Mouse (Mus musculus) MEL (cell line): ENCODE data around the gene Chrnd. TPM values are rescaled to one million over a fixed set of nuclear protein-coding genes. Genes with fewer than 3 reads are reported as not detected.
A peak's percentile ranks its signal among the peaks of the same experiment; 100 is the strongest.

Experiments
- DNase-seq: peaks from one replicate; pipeline ENCODE4 v3.0.0; 2011; ENCODE audit warnings: low read depth, low spot score
- H3K27ac ChIP-seq: 2 replicates; pipeline ENCODE4 v1.5.1; 2012; ENCODE audit warnings: low read depth, mild to moderate bottlenecking, control low read depth, low read length, moderate library complexity; ENCODE audit not compliant: control insufficient read depth
- H3K27me3 ChIP-seq, 2 experiments: fragments of 150-350 bp in 1 of 2; sonication (generic) in 1 of 2; 2 replicates each; pipeline ENCODE4 v1.6.1; 2012; ENCODE audit warnings: low read length in 2 of 2, mild to moderate bottlenecking in 2 of 2, improper control_type of control experiment in 1 of 2, moderate library complexity in 1 of 2; ENCODE audit not compliant: insufficient read depth in 2 of 2, control insufficient read depth in 1 of 2
- H3K36me3 ChIP-seq, 2 experiments: 2 replicates each; pipeline ENCODE4 v1.6.1; 2012 to 2014; ENCODE audit warnings: low read length in 2 of 2, improper control_type of control experiment in 1 of 2, inconsistent platforms in 1 of 2, mild to moderate bottlenecking in 1 of 2; ENCODE audit not compliant: insufficient read depth in 2 of 2, control insufficient read depth in 1 of 2
- H3K4me1 ChIP-seq, 2 experiments: fragments of 150-350 bp in 1 of 2; sonication (generic) in 1 of 2; 2 replicates each; pipeline ENCODE4 v1.6.1; 2012; ENCODE audit warnings: low read length in 2 of 2, improper control_type of control experiment in 1 of 2, mild to moderate bottlenecking in 1 of 2; ENCODE audit not compliant: insufficient read depth in 2 of 2, control insufficient read depth in 1 of 2
- H3K4me3 ChIP-seq, 2 experiments: fragments of 150-350 bp in 1 of 2; sonication (generic) in 1 of 2; 2 replicates each; pipeline ENCODE4 v1.5.1; 2012; ENCODE audit warnings: low read depth in 2 of 2, low read length in 2 of 2, mild to moderate bottlenecking in 2 of 2, moderate library complexity in 2 of 2, control low read depth in 1 of 2, improper control_type of control experiment in 1 of 2; ENCODE audit not compliant: control insufficient read depth in 1 of 2, insufficient read depth in 1 of 2
- H3K79me2 ChIP-seq: 2 replicates; pipeline ENCODE4 v1.6.1; 2012; ENCODE audit warnings: mild to moderate bottlenecking, low read length, moderate library complexity; ENCODE audit not compliant: control insufficient read depth, poor library complexity, insufficient read depth
- H3K9ac ChIP-seq: 2 replicates; pipeline ENCODE4 v1.6.1; 2012; ENCODE audit warnings: low read depth, mild to moderate bottlenecking, control low read depth, low read length, moderate library complexity; ENCODE audit not compliant: control insufficient read depth, poor library complexity, severe bottlenecking
- H3K9me3 ChIP-seq: fragments of 150-350 bp; sonication (generic); replicated peaks from 2 replicates; pipeline ENCODE4 v1.6.1; 2012; ENCODE audit warnings: mild to moderate bottlenecking, low read length, improper control_type of control experiment, moderate library complexity; ENCODE audit not compliant: insufficient read depth
- BHLHE40 ChIP-seq: IDR thresholded peaks from 2 replicates; pipeline ENCODE4 v1.6.1; 2012; ENCODE audit warnings: low read depth, mild to moderate bottlenecking, inconsistent platforms, low read length, improper control_type of control experiment, borderline replicate concordance
- CHD2 ChIP-seq: IDR thresholded peaks from 2 replicates; pipeline ENCODE4 v1.6.1; 2011; ENCODE audit warnings: low read length, improper control_type of control experiment
- CTCF ChIP-seq, 3 experiments: IDR thresholded peaks in 2 of 3; conservative IDR thresholded peaks in 1 of 3; 2 replicates each; pipeline ENCODE4 v1.5.1; 2011 to 2012; ENCODE audit warnings: low read length in 3 of 3, low read depth in 2 of 3, mild to moderate bottlenecking in 2 of 3, improper control_type of control experiment in 1 of 3, inconsistent platforms in 1 of 3, mixed read lengths in 1 of 3, moderate library complexity in 1 of 3; ENCODE audit not compliant: control insufficient read depth in 1 of 3, insufficient read depth in 1 of 3, poor library complexity in 1 of 3, severe bottlenecking in 1 of 3
- ELF1 ChIP-seq: IDR thresholded peaks from 2 replicates; pipeline ENCODE4 v1.6.1; 2014; ENCODE audit warnings: low read depth, mild to moderate bottlenecking, inconsistent platforms, low read length, improper control_type of control experiment, moderate library complexity
- ETS1 ChIP-seq: IDR thresholded peaks from 2 replicates; pipeline ENCODE4 v1.6.1; 2012; ENCODE audit warnings: low read depth, mild to moderate bottlenecking, inconsistent platforms, low read length, improper control_type of control experiment, moderate library complexity
- GABPA ChIP-seq: IDR thresholded peaks from 2 replicates; pipeline ENCODE4 v1.6.1; 2012; ENCODE audit warnings: low read depth, mild to moderate bottlenecking, inconsistent platforms, low read length, improper control_type of control experiment, moderate library complexity
- GATA1 ChIP-seq: IDR thresholded peaks from 2 replicates; pipeline ENCODE4 v1.6.1; 2011; ENCODE audit warnings: low read depth, low read length, improper control_type of control experiment
- JUND ChIP-seq: IDR thresholded peaks from 2 replicates; pipeline ENCODE4 v1.6.1; 2011; ENCODE audit warnings: low read depth, mild to moderate bottlenecking, improper control_type of control experiment, low read length
- KAT2A ChIP-seq: conservative IDR thresholded peaks from 2 replicates; pipeline ENCODE4 v1.6.1; 2012; ENCODE audit warnings: low read depth, low read length, improper control_type of control experiment, inconsistent platforms
- MAX ChIP-seq: IDR thresholded peaks from 2 replicates; pipeline ENCODE4 v1.6.1; 2011; ENCODE audit warnings: low read length, improper control_type of control experiment
- MEF2A ChIP-seq: IDR thresholded peaks from 2 replicates; pipeline ENCODE4 v1.6.1; 2014; ENCODE audit warnings: low read depth, mild to moderate bottlenecking, inconsistent platforms, low read length, improper control_type of control experiment; ENCODE audit not compliant: poor library complexity, insufficient replicate concordance, severe bottlenecking; ENCODE audit errors: extremely low read depth
- MXI1 ChIP-seq: IDR thresholded peaks from 2 replicates; pipeline ENCODE4 v1.6.1; 2011; ENCODE audit warnings: mild to moderate bottlenecking, low read depth, low read length, improper control_type of control experiment
- MYB ChIP-seq: IDR thresholded peaks from 2 replicates; pipeline ENCODE4 v1.6.1; 2011; ENCODE audit warnings: mild to moderate bottlenecking, low read depth, low read length, improper control_type of control experiment
- NELFE ChIP-seq: IDR thresholded peaks from 2 replicates; pipeline ENCODE4 v1.6.1; 2011; ENCODE audit warnings: low read depth, low read length, improper control_type of control experiment
- NRF1 ChIP-seq: IDR thresholded peaks from 2 replicates; pipeline ENCODE4 v1.6.1; 2014; ENCODE audit warnings: low read depth, mild to moderate bottlenecking, inconsistent platforms, low read length, improper control_type of control experiment, moderate library complexity; ENCODE audit not compliant: poor library complexity, insufficient read depth, severe bottlenecking
- POLR2AphosphoS2 ChIP-seq: IDR thresholded peaks from 2 replicates; pipeline ENCODE4 v1.6.1; 2011; ENCODE audit warnings: low read length, improper control_type of control experiment
- RAD21 ChIP-seq: IDR thresholded peaks from 2 replicates; pipeline ENCODE4 v1.6.1; 2011; ENCODE audit warnings: mild to moderate bottlenecking, low read depth, low read length, improper control_type of control experiment
- SIN3A ChIP-seq: IDR thresholded peaks from 2 replicates; pipeline ENCODE4 v1.6.1; 2012; ENCODE audit warnings: low read length, improper control_type of control experiment, inconsistent platforms
- SMC3 ChIP-seq: IDR thresholded peaks from 2 replicates; pipeline ENCODE4 v1.6.1; 2011; ENCODE audit warnings: low read depth, low read length, improper control_type of control experiment
- TAL1 ChIP-seq: IDR thresholded peaks from 2 replicates; pipeline ENCODE4 v1.6.1; 2012; ENCODE audit warnings: mild to moderate bottlenecking, inconsistent platforms, low read length, moderate library complexity, mixed read lengths
- TBP ChIP-seq: IDR thresholded peaks from 2 replicates; pipeline ENCODE4 v1.8.0; 2011; ENCODE audit warnings: low read depth, low read length, improper control_type of control experiment
- TCF12 ChIP-seq: IDR thresholded peaks from 2 replicates; pipeline ENCODE4 v1.6.1; 2014; ENCODE audit warnings: low read depth, mild to moderate bottlenecking, inconsistent platforms, low read length, improper control_type of control experiment, moderate library complexity
- UBTF ChIP-seq: IDR thresholded peaks from 2 replicates; pipeline ENCODE4 v1.6.1; 2012; ENCODE audit warnings: low read depth, mild to moderate bottlenecking, inconsistent platforms, low read length, improper control_type of control experiment, moderate library complexity, borderline replicate concordance; ENCODE audit not compliant: insufficient read depth
- USF1 ChIP-seq: IDR thresholded peaks from 2 replicates; pipeline ENCODE4 v1.6.1; 2014; ENCODE audit warnings: low read depth, mild to moderate bottlenecking, inconsistent platforms, low read length, improper control_type of control experiment, moderate library complexity
- USF2 ChIP-seq, 2 experiments: IDR thresholded peaks; 2 replicates each; pipeline ENCODE4 v1.6.1; 2011 to 2012; ENCODE audit warnings: improper control_type of control experiment in 2 of 2, low read length in 2 of 2, borderline replicate concordance in 1 of 2, inconsistent platforms in 1 of 2, low read depth in 1 of 2, mild to moderate bottlenecking in 1 of 2; ENCODE audit not compliant: insufficient read depth in 1 of 2
- ZC3H11A ChIP-seq: IDR thresholded peaks from 2 replicates; pipeline ENCODE4 v1.6.1; 2012; ENCODE audit warnings: low read depth, mild to moderate bottlenecking, inconsistent platforms, low read length, improper control_type of control experiment
- ZKSCAN1 ChIP-seq: IDR thresholded peaks from 2 replicates; pipeline ENCODE4 v1.6.1; 2012; ENCODE audit warnings: low read depth, mild to moderate bottlenecking, inconsistent platforms, low read length, improper control_type of control experiment, moderate library complexity
- ZNF384 ChIP-seq: IDR thresholded peaks from 2 replicates; pipeline ENCODE4 v1.6.1; 2012; ENCODE audit warnings: low read depth, mild to moderate bottlenecking, inconsistent platforms, low read length, improper control_type of control experiment
- polyA plus RNA-seq, 2 experiments: library from polyadenylated mRNA; stranded (reverse) in 1 of 2; unstranded in 1 of 2; fragments of >175 nt in 1 of 2; fragments of >200 nt in 1 of 2; gene quantifications; 2 replicates each; pipeline versions ENCODE4 v1.2.1 to v1.2.4; 2012; ENCODE audit warnings: low replicate concordance in 2 of 2, low read depth in 1 of 2; ENCODE audit not compliant: insufficient read length in 2 of 2, insufficient read depth in 1 of 2, missing spikeins in 1 of 2
- total RNA-seq: library from RNA; depleted of rRNA; stranded (reverse); fragments of 300-350 nt; gene quantifications from 2 replicates; pipeline ENCODE4 v1.2.3, GENCODE M21; 2012

Chrnd gene
- total and polyA plus RNA-seq, 3 experiments: not detected

DNA sequence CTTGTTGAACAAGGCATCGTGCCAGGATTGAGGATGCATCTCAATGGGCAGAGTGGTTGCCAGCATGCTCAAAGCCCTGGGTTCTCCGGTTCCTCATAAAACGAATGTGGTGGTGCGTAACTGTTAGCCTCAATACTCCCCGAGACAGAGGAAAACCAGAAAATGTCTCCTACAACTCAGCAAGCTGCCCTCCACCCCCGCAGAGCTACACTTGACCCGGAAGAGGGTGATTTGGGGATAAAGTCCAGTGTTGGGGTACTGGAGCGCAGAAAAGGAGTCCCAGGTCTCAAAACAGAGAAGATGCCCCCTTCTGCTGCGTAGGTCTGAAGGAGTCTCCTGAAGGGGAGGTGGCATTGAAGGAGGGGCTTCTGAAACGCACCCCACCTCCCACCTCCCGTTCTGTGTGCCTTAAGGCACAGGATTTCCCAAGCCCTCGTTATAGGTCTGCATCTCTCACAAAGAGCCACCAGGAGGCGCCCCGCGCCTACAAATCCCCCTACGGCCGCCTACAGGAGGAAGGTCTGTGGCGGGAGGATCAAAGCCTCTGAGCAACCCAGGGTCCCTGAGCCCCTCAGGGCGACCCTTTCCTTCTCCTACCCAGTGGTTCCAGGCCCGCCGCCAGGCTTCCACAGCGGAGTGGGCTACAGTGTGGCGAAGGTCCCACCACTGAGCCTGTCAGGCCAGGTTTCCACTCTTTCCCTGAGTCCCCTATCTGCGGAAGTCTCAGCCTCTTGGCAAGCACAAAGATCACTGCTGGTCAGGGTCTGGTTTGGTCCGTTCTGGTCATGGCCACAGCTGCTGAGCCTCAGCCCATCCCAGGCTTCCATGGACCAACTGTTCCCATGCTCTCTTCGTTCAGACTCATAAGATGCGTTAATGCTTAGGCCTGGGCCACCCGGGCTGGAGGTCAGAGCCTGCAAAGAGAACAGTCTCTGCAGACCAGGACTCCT is 16.1 kb upstream of the Chrnd start:
- Histone ChIP-seq H3K27me3 (no peaks in the 10 kb centered on the region), H3K4me3 (peak overlapping the region; percentile 25 to 26; a peak in 2 of 4 replicates), H3K9me3 (no peaks in the 10 kb centered on the region), H3K79me2 (no peaks in the 10 kb centered on the region), H3K27ac (no peak overlapping the region), H3K9ac (peak overlapping the region; percentile 33; the same call in 1 of the 2 replicates), H3K4me1 (peaks cover 0 to 4% of the 10 kb centered on the region in 2 experiments; a peak in 1 of 4 replicates), H3K36me3 (peaks cover 0 to 5% of the 10 kb centered on the region in 2 experiments; a peak in 2 of 4 replicates)
- peak; percentile 81 for DNase-seq
- TF ChIP-seq MEF2A: no peak
- peak; percentile 90 for TF ChIP-seq RAD21
- TF ChIP-seq ZKSCAN1: no peak
- TF ChIP-seq SMC3: peak; percentile 87
- no peak for TF ChIP-seq GATA1
- peak; percentile 81 for TF ChIP-seq ZC3H11A
- TF ChIP-seq USF1: no peak
- no peak for TF ChIP-seq POLR2AphosphoS2
- 0 out of 2 replicates have a peak, but pooled peaks have one; percentile 21 for TF ChIP-seq NELFE
- no peak for TF ChIP-seq TAL1
- peak; percentile 75 to 95 (median 92) for TF ChIP-seq CTCF (IDR thresholded peaks at IDR 0.05 in 2 of 3, conservative IDR thresholded peaks at IDR 0.05 in 1 of 3; ENCODE audit: control insufficient read depth in 1 of 3, insufficient read depth in 1 of 3, low read depth in 2 of 3, low read length in 3 of 3, poor library complexity in 1 of 3, severe bottlenecking in 1 of 3)
- TF ChIP-seq BHLHE40: no peak
- TF ChIP-seq UBTF: no peak

DNA sequence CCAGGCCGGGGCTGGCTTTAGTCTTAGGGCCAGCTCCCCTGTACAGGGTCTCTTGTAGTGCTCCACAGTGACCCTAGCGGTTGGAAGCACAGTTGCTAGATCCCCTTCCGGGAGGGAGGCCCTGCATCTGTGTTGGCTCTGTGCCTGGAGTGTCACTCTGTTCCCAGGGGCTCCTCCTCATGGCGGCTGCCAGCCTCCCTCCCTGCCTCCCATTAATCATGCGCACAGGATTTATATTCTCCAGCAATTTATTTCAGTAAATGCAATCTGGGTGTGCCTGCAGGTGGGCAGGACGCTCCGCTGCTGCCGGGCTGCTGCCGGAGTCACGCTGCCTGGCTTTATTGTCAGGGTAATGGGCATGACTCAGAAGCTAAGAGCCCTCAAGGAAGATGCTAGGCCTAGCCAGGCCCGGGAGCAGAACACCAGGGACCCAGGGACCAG is 14.5 kb upstream of the Chrnd start:
- H3K9ac ChIP-seq: no peak overlapping the region
- no peak overlapping the region for H3K4me3 ChIP-seq
- no peaks in the 10 kb centered on the region for H3K9me3 ChIP-seq
- H3K27me3 ChIP-seq: no peaks in the 10 kb centered on the region
- H3K36me3 ChIP-seq: peaks cover 0 to 8% of the 10 kb centered on the region in 2 experiments; a peak in 2 of 4 replicates
- peak; percentile 76 for DNase-seq
- peaks cover 2 to 11% of the 10 kb centered on the region in 2 experiments; a peak in 3 of 4 replicates for H3K4me1 ChIP-seq
- no peaks in the 10 kb centered on the region for H3K79me2 ChIP-seq
- H3K27ac ChIP-seq: no peak overlapping the region
- TF ChIP-seq NRF1: no peak
- TF ChIP-seq MAX: no peak
- peak; percentile 36 to 50 (median 46) for TF ChIP-seq CTCF (IDR thresholded peaks at IDR 0.05 in 2 of 3, conservative IDR thresholded peaks at IDR 0.05 in 1 of 3; ENCODE audit: control insufficient read depth in 1 of 3, insufficient read depth in 1 of 3, low read depth in 2 of 3, low read length in 3 of 3, poor library complexity in 1 of 3, severe bottlenecking in 1 of 3)
- 0 out of 2 replicates have a peak, but pooled peaks have one; percentile 14 for TF ChIP-seq ETS1
- TF ChIP-seq MXI1: no peak
- no peak for TF ChIP-seq GABPA
- no peak for TF ChIP-seq TCF12
- TF ChIP-seq MEF2A: no peak
- no peak for TF ChIP-seq KAT2A
- TF ChIP-seq CHD2: no peak
- TF ChIP-seq TBP: no peak
- no peak for TF ChIP-seq SIN3A
- no peak for TF ChIP-seq USF2 (IDR thresholded peaks at IDR 0.05; ENCODE audit: borderline replicate concordance in 1 of 2, insufficient read depth in 1 of 2, low read depth in 1 of 2, low read length in 2 of 2)
- TF ChIP-seq UBTF: no peak
- TF ChIP-seq ZNF384: no peak
- no peak for TF ChIP-seq JUND
- TF ChIP-seq MYB: no peak
- TF ChIP-seq NELFE: no peak
- no peak for TF ChIP-seq POLR2AphosphoS2
- peak; percentile 68; the same call in 1 of the 2 replicates for TF ChIP-seq ELF1
